Mouse (Mus musculus) testis, adult 2 months (tissue): ENCODE measurements around the gene Bmp2. TPM values are rescaled to one million over a fixed set of nuclear protein-coding genes. Genes with fewer than 3 reads are reported as not detected.

Experiments used
- H3K27ac ChIP-seq: fragments of 200-500 bp; 2 replicates; pipeline ENCODE4 v1.5.1; 2012; ENCODE audit warnings: low read depth, low read length; ENCODE audit not compliant: control insufficient read depth, insufficient read depth
- H3K27me3 ChIP-seq: fragments of 200-500 bp; 2 replicates; pipeline ENCODE4 v1.6.1; 2012; ENCODE audit warnings: mild to moderate bottlenecking, low read length, moderate library complexity; ENCODE audit not compliant: control insufficient read depth, insufficient read depth
- H3K36me3 ChIP-seq: fragments of 200-500 bp; 2 replicates; pipeline ENCODE4 v1.6.1; 2012; ENCODE audit warnings: mild to moderate bottlenecking, low read length; ENCODE audit not compliant: control insufficient read depth, insufficient read depth
- H3K4me1 ChIP-seq: fragments of 200-500 bp; 2 replicates; pipeline ENCODE4 v1.6.1; 2012; ENCODE audit warnings: low read length; ENCODE audit not compliant: control insufficient read depth, insufficient read depth
- H3K4me3 ChIP-seq: fragments of 200-500 bp; 2 replicates; pipeline ENCODE4 v1.5.1; 2012; ENCODE audit warnings: low read depth, mild to moderate bottlenecking, low read length, moderate library complexity, mixed read lengths; ENCODE audit not compliant: control insufficient read depth
- CTCF ChIP-seq: fragments of 200-500 bp; IDR thresholded peaks from 2 replicates; pipeline ENCODE4 v1.5.1; 2012; ENCODE audit warnings: low read depth, mild to moderate bottlenecking, inconsistent platforms, low read length, moderate library complexity; ENCODE audit not compliant: control insufficient read depth, insufficient read depth, insufficient replicate concordance
- POLR2A ChIP-seq: fragments of 200-500 bp; IDR thresholded peaks from 2 replicates; pipeline ENCODE4 v1.6.1; 2012; ENCODE audit warnings: low read depth, mild to moderate bottlenecking, inconsistent platforms, low read length, moderate library complexity; ENCODE audit not compliant: control insufficient read depth
- polyA plus RNA-seq: library from polyadenylated mRNA; depleted of rRNA; stranded (reverse); fragments of >200 nt; gene quantifications from 2 replicates; pipeline ENCODE4 v1.2.3, GENCODE M21; 2012; rRNA removed

The Bmp2 gene
- polyA plus RNA-seq = 0.04 and 0.13 TPM in 2 replicates

GRCm38 (mm10) chr2:133552031-133552841 lies at the start of gene Bmp2:
Bmp2 (plus strand) TSS chr2:133552159.
- Histone ChIP-seq H3K27me3 (peaks cover 6% of the 10 kb centered on the region; the same call in 1 of the 2 replicates), H3K4me3 (peak within 1 kb of the TSS; percentile 75), H3K36me3 (no peaks in the 10 kb centered on the region), H3K27ac (no peak within 1 kb of the TSS), H3K4me1 (peaks cover 14% of the 10 kb centered on the region)
- TF ChIP-seq POLR2A = no peak
- no peak for TF ChIP-seq CTCF

- Histone ChIP-seq H3K27ac (no peak overlapping the region), H3K27me3 (no peaks in the 10 kb centered on the region), H3K4me1 (peaks cover 4% of the 10 kb centered on the region; the same call in 1 of the 2 replicates), H3K4me3 (no peak overlapping the region), H3K36me3 (no peaks in the 10 kb centered on the region)
- TF ChIP-seq POLR2A = no peak
- no peak for TF ChIP-seq CTCF
Measured at GRCm38 (mm10) chr2:133505678-133506077, 46.3 kb upstream of the Bmp2 start.

- no peak overlapping the region for H3K4me3 ChIP-seq
- no peak overlapping the region for H3K27ac ChIP-seq
- H3K36me3 ChIP-seq = no peaks in the 10 kb centered on the region
- peaks cover 4% of the 10 kb centered on the region; the same call in 1 of the 2 replicates for H3K4me1 ChIP-seq
- no peaks in the 10 kb centered on the region for H3K27me3 ChIP-seq
- no peak for TF ChIP-seq POLR2A
- TF ChIP-seq CTCF = no peak
Measured at GRCm38 (mm10) chr2:133507045-133507444, 44.9 kb upstream of the Bmp2 start.

- no peaks in the 10 kb centered on the region for H3K27me3 ChIP-seq
- TF ChIP-seq CTCF (no peak), POLR2A (no peak)
- H3K36me3 ChIP-seq = no peaks in the 10 kb centered on the region
- H3K27ac ChIP-seq = no peak overlapping the region
- H3K4me1 ChIP-seq = peaks cover 4% of the 10 kb centered on the region; the same call in 1 of the 2 replicates
- no peak overlapping the region for H3K4me3 ChIP-seq
Measured at GRCm38 (mm10) chr2:133509141-133509540, 42.8 kb upstream of the Bmp2 start.

- Histone ChIP-seq H3K36me3 (no peaks in the 10 kb centered on the region), H3K27me3 (no peaks in the 10 kb centered on the region), H3K4me3 (no peak overlapping the region), H3K27ac (no peak overlapping the region), H3K4me1 (peaks cover 4% of the 10 kb centered on the region; the same call in 1 of the 2 replicates)
- no peak for TF ChIP-seq CTCF
- no peak for TF ChIP-seq POLR2A
Measured at GRCm38 (mm10) chr2:133511011-133511779, 40.8 kb upstream of the Bmp2 start.

GRCm38 (mm10) chr2:133516331-133517046 lies 35.5 kb upstream of the Bmp2 start:
- H3K4me1 ChIP-seq = no peaks in the 10 kb centered on the region
- H3K27me3 ChIP-seq = no peaks in the 10 kb centered on the region
- TF ChIP-seq POLR2A = no peak
- no peak for TF ChIP-seq CTCF
- H3K27ac ChIP-seq = no peak overlapping the region
- H3K36me3 ChIP-seq = no peaks in the 10 kb centered on the region
- H3K4me3 ChIP-seq = no peak overlapping the region

GRCm38 (mm10) chr2:133517867-133518266 lies 34.1 kb upstream of the Bmp2 start:
- Histone ChIP-seq H3K4me1 (no peaks in the 10 kb centered on the region), H3K36me3 (no peaks in the 10 kb centered on the region), H3K4me3 (no peak overlapping the region), H3K27me3 (no peaks in the 10 kb centered on the region), H3K27ac (no peak overlapping the region)
- TF ChIP-seq POLR2A (no peak), CTCF (no peak)
